Mouse (Mus musculus) liver, postnatal 0 days (tissue): ENCODE results near the gene Bap1.

ENCODE experiments used
- CTCF ChIP-seq: sonication (generic); IDR thresholded peaks from 2 replicates; pipeline ENCODE4 v1.5.1; 2016; ENCODE audit warnings: antibody characterized with exemption, low read depth
- EP300 ChIP-seq: IDR thresholded peaks from 2 replicates; pipeline ENCODE4 v1.6.1; 2016; ENCODE audit warnings: antibody characterized with exemption, low read depth, mild to moderate bottlenecking

DNA sequence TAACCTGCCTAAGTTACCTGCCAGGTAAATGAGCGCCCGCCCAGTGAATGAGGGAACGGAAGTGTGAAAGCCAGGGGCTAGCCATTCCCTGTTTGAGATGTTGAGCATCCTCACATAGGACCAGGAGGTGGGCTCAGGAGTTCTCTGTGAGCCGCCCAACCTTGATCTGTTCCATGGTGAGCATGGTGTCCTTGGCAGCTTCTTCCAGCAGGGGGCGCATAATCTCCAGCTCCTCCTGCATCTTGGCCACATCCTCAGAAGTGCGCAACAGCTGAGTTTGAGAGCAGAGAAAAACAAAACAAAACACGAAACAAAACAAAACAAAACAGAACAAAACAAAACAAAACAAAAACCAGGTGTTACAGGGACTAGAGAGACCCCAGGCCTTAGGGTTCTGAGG lies 20.9 kb downstream of the Bap1 start:
- TF ChIP-seq CTCF (peak; percentile 93), EP300 (no peak)
